Mouse (Mus musculus) spleen, postnatal 14 days (tissue): ENCODE measurements around the gene Il4.

Experiments used
- DNase-seq, 2 experiments: peaks; one replicate each; pipeline ENCODE4 v3.0.0; 2021 to 2022; ENCODE audit warnings: low spot score in 2 of 2

Gene Il4

DNA sequence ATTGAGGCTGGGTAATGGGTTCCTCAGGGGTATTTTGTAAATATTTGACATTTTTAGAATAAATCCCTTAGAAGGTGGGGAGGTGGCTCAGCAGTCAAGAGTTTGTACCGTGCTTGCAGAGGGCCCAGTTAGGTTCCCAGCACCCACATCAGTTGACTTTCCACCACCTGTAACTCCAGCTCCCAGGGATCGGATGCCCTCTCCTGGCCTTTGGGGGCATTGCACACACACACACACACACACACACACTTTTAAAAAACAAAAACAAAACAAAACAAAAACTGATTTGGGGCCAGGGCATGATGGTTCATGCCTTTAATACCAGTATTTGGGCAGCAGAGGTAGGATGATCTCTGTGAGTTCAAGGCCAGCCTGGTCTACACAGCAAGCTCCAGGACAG is 5.7 kb upstream of the Il4 start:
- no peak for DNase-seq

- DNase-seq: no peak
These were observed 5.1 kb upstream of the Il4 start for GRCm38 (mm10) chr11:53623573-53623972.

GRCm38 (mm10) chr11:53622440-53622806 is 4.0 kb upstream of the Il4 start:
- DNase-seq: no peak

DNA sequence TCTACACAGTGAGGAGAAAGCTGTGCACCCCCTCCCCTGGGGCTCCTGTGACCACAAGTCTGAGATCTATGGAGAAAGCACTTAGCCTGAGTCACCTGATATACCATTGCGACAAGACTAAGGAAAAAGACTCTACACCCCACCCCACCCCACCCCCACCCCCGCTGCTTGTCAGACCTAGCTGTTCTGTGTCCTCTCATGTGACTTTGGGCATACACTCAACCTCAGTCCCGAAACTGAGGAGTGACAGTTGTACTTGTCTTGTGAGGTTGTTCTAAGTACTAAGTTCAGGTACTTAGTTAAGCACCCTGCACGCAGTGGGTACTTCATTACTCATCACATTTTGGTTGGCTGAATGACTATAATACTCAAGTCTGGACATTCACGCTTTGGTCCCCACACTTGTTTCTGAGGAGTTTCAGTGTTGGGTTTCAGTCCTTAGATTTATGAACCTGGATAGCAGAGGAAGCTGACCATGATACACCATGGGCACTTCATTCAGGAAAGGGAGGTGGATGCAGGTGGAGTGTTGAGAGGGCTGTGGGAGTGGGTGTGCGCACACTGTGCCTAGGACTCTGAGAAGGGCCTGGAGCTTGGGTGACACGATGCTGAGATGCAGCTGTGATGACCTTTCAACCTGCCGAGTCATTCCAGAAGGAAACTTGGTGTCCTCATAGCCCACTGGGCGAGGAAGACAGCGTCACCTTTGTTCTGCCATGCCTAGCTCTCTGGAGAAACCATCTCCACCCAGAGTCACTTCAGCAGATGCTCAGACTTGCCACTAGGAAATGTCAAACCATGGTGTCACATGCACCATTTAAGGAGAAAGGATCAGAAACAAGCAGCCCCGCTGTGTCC is 3.3 kb upstream of the Il4 start:
- DNase-seq: no peak

- no peak for DNase-seq
These were observed 1.6 kb upstream of the Il4 start for GRCm38 (mm10) chr11:53620094-53620493.

DNA sequence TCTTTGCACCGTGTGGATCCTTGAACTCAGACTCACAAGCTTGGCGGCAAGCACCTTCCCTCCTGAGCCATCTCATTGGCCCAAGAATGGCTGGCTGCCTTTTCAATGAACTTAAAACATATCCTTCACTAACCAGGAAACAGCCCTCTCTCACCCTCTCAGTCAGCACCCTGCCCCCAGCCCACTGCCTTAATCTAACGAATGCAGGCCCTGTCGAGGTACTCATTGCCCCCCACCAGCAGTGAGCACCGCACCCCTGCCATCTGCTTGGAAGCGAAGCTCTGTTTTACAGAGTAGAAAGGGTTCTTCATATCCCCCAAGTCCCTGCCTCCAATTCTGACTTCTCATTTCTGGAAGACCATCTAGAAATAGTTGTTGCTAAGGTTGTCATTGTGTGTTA is 959 bp upstream of the Il4 start:
- DNase-seq: no peak

GRCm38 (mm10) chr11:53617562-53618109 is 833 bp downstream of the Il4 start:
- no peak for DNase-seq

DNA sequence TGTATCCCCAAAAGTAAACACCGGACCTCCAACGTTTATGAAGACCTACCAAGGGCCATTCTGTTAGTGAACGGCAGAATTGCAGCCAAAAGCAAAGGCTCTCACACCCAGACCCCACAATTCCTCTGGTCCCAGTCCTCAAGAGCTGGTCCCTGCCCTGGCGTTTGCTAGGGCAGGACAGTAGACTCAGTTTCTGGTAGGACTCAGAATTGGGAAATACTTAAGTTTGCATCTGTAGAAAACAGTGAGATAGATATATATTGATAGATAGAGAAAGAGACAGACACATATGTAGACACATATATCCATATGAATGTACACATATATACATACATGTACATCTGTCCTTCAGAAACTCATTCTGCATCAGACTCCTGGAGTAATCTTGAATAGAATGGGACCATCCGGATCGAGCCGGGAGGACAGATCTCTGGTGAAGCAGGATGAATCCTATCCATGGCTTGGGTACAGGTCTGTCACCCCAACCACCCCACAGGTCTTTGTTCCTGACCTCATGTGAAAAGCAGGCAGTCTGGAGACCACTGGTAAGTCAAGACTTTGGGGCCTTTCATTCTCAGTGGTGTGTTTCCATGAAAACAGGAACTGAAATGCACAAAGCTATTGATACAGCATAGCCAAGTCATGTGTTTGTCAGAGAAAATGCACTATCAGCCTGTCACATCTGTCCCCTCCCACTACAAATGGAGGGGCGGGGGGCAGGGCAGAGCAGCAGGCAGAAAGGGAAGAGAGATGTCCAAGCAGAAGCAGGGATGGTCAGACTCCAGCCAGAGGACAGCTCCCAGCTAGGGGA is 1.5 kb downstream of the Il4 start:
- DNase-seq: no peak

DNA sequence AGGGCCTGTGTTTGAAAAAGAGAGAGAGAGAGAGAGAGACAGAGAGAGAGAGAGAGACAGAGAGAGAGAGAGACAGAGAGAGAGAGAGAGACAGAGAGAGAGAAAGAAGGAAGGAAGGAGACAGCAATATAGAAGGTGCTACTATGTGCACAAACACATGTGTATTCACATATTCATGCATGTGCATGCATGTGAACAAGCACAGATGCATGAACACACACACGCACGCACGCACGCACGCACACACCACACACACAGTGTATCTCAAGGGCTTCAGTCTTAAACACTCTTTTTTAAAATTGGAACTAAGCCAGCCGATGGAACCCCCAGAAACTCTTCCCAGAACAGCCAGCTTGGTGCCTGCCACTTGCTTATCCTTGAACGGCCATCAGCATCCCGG is 2.9 kb downstream of the Il4 start:
- no peak for DNase-seq

- no peak for DNase-seq
These were observed 3.3 kb downstream of the Il4 start for GRCm38 (mm10) chr11:53615172-53615571.

- no peak for DNase-seq
These were observed 8.8 kb downstream of the Il4 start for GRCm38 (mm10) chr11:53609672-53610071.

GRCm38 (mm10) chr11:53609231-53609630 is 9.2 kb downstream of the Il4 start:
- DNase-seq: no peak

- no peak for DNase-seq
These were observed 12.9 kb downstream of the Il4 start for GRCm38 (mm10) chr11:53605609-53606008.

- no peak for DNase-seq
These were observed 13.5 kb downstream of the Il4 start for GRCm38 (mm10) chr11:53604983-53605382.

DNA sequence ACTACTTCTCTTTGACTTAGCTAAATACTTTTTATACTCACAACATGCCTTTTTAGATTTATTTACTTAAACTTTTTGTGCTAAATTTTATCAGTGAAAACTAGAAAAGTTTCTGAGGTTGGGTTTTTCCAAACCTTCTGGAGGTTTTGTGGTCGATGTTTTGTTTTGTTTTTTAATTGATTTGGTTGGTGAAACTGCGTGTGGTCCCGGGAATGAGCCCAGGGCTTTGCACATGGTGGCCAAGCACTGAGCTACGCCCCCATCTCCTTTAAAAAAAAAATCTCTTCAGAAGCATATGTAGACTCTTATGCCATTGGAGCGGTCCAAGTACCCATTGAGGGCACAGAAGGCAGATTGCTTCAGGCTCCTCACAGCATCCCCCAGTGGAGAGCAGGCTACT is 27.4 kb downstream of the Il4 start:
- DNase-seq: no peak

- DNase-seq: peak; percentile 60 to 71
These were observed 28.1 kb downstream of the Il4 start for GRCm38 (mm10) chr11:53590368-53590768.

DNA sequence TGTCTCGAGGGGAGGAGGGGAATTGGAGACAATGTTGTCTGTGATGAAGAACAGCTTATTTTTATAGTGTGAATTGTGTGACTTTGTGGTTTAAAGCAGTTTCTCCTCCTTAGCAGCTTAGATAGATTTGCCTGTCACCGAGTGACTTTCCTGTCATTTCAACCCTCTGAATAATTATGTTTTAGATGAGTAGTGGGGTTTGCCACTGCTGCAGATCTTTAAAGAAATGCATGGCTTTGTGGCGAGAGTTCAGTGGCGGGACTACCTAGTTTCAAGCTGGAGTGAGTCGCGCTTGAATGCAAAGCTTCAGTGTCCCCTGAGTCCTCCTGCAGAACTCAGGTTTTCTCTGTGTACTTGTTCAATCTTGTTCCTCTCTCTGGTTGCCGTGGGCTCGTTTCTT is 30.2 kb downstream of the Il4 start:
- DNase-seq: no peak

DNA sequence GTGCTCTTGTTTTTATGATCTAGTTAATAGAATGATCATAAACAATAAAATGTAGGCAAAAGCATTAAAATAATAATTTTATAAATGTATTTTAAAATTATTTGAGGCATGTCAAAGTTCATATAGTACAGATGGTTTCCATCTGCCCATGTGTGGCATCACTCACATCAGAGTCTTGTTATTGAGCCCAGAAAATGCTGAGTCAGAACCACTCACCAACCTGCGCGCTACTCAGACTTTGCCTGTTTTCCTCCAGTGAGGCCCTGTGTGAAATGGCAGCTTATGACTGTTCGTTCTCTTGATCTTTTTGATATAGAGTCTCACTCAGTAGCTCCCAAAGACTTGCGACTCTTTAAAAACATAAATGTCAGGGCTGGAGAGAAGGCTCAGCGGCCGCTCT is 33.0 kb downstream of the Il4 start:
- no peak for DNase-seq

DNA sequence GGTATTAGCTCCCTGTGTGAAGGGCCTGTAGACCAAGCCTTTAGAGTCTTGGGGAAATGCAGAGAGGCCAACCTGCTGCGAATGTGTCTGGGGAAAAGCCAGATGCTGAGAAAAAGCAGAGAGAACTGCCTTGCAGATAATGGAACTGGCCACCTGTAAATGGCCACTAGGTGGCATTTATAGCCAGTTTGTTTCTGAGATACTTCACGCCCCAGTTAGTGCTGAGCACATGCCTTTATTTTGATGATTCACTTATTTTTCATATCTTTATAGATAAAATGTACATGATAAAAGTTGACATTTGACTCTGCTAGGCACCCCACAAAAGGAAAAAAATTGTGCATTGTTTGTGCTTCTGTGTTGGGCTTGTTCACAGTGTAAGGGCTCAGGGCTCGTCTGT is 33.6 kb downstream of the Il4 start:
- DNase-seq: no peak

DNA sequence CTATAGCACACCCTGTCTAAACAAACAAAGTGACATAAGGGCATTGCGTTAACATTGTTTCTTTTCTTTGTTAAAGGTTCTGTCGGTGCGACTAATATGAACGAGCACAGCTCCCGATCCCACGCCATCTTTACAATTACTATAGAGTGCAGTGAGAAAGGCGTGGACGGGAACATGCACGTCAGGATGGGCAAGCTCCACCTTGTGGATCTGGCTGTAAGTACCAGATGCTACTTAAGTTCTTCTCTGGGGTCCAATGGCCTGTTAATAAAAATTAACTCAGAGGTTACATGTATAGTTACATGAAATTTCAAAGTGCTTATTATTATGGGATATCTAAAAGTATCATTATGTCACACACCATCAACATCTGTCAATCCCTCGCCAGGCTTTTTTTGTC is 35.3 kb downstream of the Il4 start:
- DNase-seq: no peak

- no peak for DNase-seq
These were observed 37.9 kb downstream of the Il4 start for GRCm38 (mm10) chr11:53580562-53580961.

DNA sequence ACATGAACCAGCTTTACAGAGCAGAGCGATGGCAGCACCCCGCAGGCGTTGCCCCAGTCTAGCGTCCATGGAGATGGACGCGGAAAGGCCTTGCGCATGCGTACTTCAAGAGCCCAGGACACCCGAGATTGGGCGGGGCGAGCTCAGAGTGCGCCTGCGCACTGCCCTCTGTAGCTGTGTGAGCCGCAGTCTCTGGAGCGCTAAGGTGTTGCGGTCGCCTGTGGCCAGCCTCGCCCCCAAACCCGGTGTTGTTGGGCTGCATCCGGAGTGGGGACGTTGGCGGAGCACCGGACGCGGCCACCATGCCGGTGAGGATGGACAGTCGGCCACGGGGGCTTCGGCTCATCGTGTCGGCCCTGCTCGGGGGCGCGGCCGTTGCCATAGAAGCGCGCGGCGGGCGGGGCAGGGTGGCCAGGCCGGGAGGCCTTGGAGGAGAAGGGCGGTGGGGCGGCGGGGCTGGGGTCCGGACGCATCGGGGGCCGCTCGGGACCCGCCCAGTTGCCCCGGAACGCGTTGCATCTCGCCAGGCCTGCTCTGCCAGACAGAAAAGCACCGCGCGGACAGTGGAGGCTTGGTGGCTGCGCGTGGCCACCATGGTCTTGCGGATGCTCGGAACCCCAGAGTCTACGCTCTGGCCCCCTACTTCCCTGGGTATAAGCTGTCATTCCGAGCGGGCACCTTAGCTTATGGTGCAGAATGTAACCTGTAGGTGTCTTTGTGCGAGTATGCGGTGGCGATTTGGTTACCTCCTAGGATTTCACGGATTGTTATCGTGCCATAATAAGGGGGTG is 51.0 kb downstream of the Il4 start, which contains the start of gene Kif3a:
TSS of gene Kif3a (plus strand) at position 156 of the 791 bp plus-strand sequence.
- DNase-seq: peak; percentile 88 to 91
